Mouse (Mus musculus): ENCODE data around the gene Pros1. TPM values are rescaled to one million over a fixed set of nuclear protein-coding genes. Genes with fewer than 3 reads are reported as not detected.

The Pros1 gene
- polyA plus RNA-seq, 1 experiment: 9.5 TPM

- H3K4me1 ChIP-seq (ENCODE audit: control insufficient read depth, insufficient read depth, low read length): no peaks in the 10 kb centered on the region; the same call in 1 of the 2 replicates
- TF ChIP-seq POLR2A (IDR thresholded peaks at IDR 0.05; ENCODE audit: low read depth, low read length) (no peak), CTCF (conservative IDR thresholded peaks at IDR 0.05; ENCODE audit: insufficient read depth, insufficient read length, low read depth, low read length) (no peak)
- no peak overlapping the region for H3K4me3 ChIP-seq (ENCODE audit: insufficient read depth, low read depth, low read length)
- H3K27me3 ChIP-seq (replicated peaks; ENCODE audit: control insufficient read depth, insufficient read depth, low read length): no peaks in the 10 kb centered on the region
- 76% methylated on average over 6 of the region's 6 CpGs for WGBS
- no peak for DNase-seq
- no peaks in the 10 kb centered on the region for H3K36me3 ChIP-seq (ENCODE audit: control insufficient read depth, insufficient read depth, low read length)
- H3K27ac ChIP-seq (ENCODE audit: insufficient read depth, low read depth, low read length): no peak overlapping the region
Observed at GRCm38 (mm10) chr16:62861455-62861854, 7.3 kb downstream of the Pros1 start.

- 49% methylated on average over 5 of the region's 5 CpGs for WGBS
- no peak for TF ChIP-seq CTCF (conservative IDR thresholded peaks at IDR 0.05; ENCODE audit: insufficient read depth, insufficient read length, low read depth, low read length)
- TF ChIP-seq POLR2A (IDR thresholded peaks at IDR 0.05; ENCODE audit: low read depth, low read length): no peak
- Histone ChIP-seq H3K27ac (ENCODE audit: insufficient read depth, low read depth, low read length) (no peak overlapping the region), H3K36me3 (ENCODE audit: control insufficient read depth, insufficient read depth, low read length) (no peaks in the 10 kb centered on the region), H3K4me1 (ENCODE audit: control insufficient read depth, insufficient read depth, low read length) (no peaks in the 10 kb centered on the region), H3K4me3 (ENCODE audit: insufficient read depth, low read depth, low read length) (no peak overlapping the region), H3K27me3 (replicated peaks; ENCODE audit: control insufficient read depth, insufficient read depth, low read length) (no peaks in the 10 kb centered on the region)
- DNase-seq: no peak
Observed at GRCm38 (mm10) chr16:62872688-62873117, 18.6 kb downstream of the Pros1 start.

DNA sequence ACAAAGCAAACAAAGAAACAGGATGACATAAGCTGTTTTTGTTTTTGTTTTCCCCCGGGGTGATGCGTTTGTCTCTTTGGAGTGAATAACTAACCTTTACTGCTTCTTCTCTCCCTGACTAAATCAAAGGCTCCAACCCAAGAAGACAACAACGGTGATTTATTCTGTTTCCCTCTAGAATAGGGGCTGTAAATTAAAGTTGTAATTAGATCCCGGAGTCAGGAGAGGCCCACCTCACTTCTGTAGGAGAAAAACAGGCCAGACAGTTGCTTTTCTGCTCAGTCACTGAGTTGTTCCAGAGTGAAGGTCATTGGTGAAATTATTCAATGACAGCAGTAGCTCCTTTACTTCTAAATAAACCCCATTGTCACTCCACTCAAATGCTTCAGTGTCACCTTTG is 19.1 kb downstream of the Pros1 start:
- H3K4me1 ChIP-seq (ENCODE audit: control insufficient read depth, insufficient read depth, low read length): no peaks in the 10 kb centered on the region
- H3K27me3 ChIP-seq (replicated peaks; ENCODE audit: control insufficient read depth, insufficient read depth, low read length): no peaks in the 10 kb centered on the region
- no peak for TF ChIP-seq POLR2A (IDR thresholded peaks at IDR 0.05; ENCODE audit: low read depth, low read length)
- no peak for TF ChIP-seq CTCF (conservative IDR thresholded peaks at IDR 0.05; ENCODE audit: insufficient read depth, insufficient read length, low read depth, low read length)
- no peak overlapping the region for H3K27ac ChIP-seq (ENCODE audit: insufficient read depth, low read depth, low read length)
- H3K4me3 ChIP-seq (ENCODE audit: insufficient read depth, low read depth, low read length): no peak overlapping the region
- H3K36me3 ChIP-seq (ENCODE audit: control insufficient read depth, insufficient read depth, low read length): no peaks in the 10 kb centered on the region
- 19% methylated on average over 4 of the region's 4 CpGs for WGBS
- no peak for DNase-seq

- Histone ChIP-seq H3K27me3 (replicated peaks; ENCODE audit: control insufficient read depth, insufficient read depth, low read length) (no peaks in the 10 kb centered on the region), H3K4me3 (ENCODE audit: insufficient read depth, low read depth, low read length) (no peak overlapping the region), H3K27ac (ENCODE audit: insufficient read depth, low read depth, low read length) (no peak overlapping the region), H3K4me1 (ENCODE audit: control insufficient read depth, insufficient read depth, low read length) (no peaks in the 10 kb centered on the region), H3K36me3 (ENCODE audit: control insufficient read depth, insufficient read depth, low read length) (no peaks in the 10 kb centered on the region)
- DNase-seq: no peak
- TF ChIP-seq CTCF (conservative IDR thresholded peaks at IDR 0.05; ENCODE audit: insufficient read depth, insufficient read length, low read depth, low read length) (no peak), POLR2A (IDR thresholded peaks at IDR 0.05; ENCODE audit: low read depth, low read length) (no peak)
- WGBS: 41% methylated on average over 6 of the region's 6 CpGs
Observed at GRCm38 (mm10) chr16:62874065-62874464, 20.0 kb downstream of the Pros1 start.

GRCm38 (mm10) chr16:62895824-62896223 is 41.7 kb downstream of the Pros1 start:
- no peaks in the 10 kb centered on the region for H3K36me3 ChIP-seq (ENCODE audit: control insufficient read depth, insufficient read depth, low read length)
- no peak overlapping the region for H3K4me3 ChIP-seq (ENCODE audit: insufficient read depth, low read depth, low read length)
- no peaks in the 10 kb centered on the region for H3K4me1 ChIP-seq (ENCODE audit: control insufficient read depth, insufficient read depth, low read length)
- DNase-seq: no peak
- TF ChIP-seq POLR2A (IDR thresholded peaks at IDR 0.05; ENCODE audit: low read depth, low read length) (no peak), CTCF (conservative IDR thresholded peaks at IDR 0.05; ENCODE audit: insufficient read depth, insufficient read length, low read depth, low read length) (no peak)
- no peak overlapping the region for H3K27ac ChIP-seq (ENCODE audit: insufficient read depth, low read depth, low read length)
- H3K27me3 ChIP-seq (replicated peaks; ENCODE audit: control insufficient read depth, insufficient read depth, low read length): no peaks in the 10 kb centered on the region
- 89% methylated on average over 3 of the region's 3 CpGs for WGBS

GRCm38 (mm10) chr16:62911364-62911763 is 57.3 kb downstream of the Pros1 start:
- TF ChIP-seq POLR2A (IDR thresholded peaks at IDR 0.05; ENCODE audit: low read depth, low read length) (no peak), CTCF (conservative IDR thresholded peaks at IDR 0.05; ENCODE audit: insufficient read depth, insufficient read length, low read depth, low read length) (no peak)
- Histone ChIP-seq H3K4me3 (ENCODE audit: insufficient read depth, low read depth, low read length) (no peak overlapping the region), H3K27ac (ENCODE audit: insufficient read depth, low read depth, low read length) (no peak overlapping the region), H3K4me1 (ENCODE audit: control insufficient read depth, insufficient read depth, low read length) (no peaks in the 10 kb centered on the region), H3K36me3 (ENCODE audit: control insufficient read depth, insufficient read depth, low read length) (no peaks in the 10 kb centered on the region), H3K27me3 (replicated peaks; ENCODE audit: control insufficient read depth, insufficient read depth, low read length) (no peaks in the 10 kb centered on the region)
- DNase-seq: no peak
- 61% methylated on average over 1 of the region's 1 CpGs for WGBS

- Histone ChIP-seq H3K36me3 (ENCODE audit: control insufficient read depth, insufficient read depth, low read length) (no peaks in the 10 kb centered on the region), H3K27ac (ENCODE audit: insufficient read depth, low read depth, low read length) (no peak overlapping the region), H3K4me3 (ENCODE audit: insufficient read depth, low read depth, low read length) (no peak overlapping the region), H3K27me3 (replicated peaks; ENCODE audit: control insufficient read depth, insufficient read depth, low read length) (no peaks in the 10 kb centered on the region), H3K4me1 (ENCODE audit: control insufficient read depth, insufficient read depth, low read length) (no peaks in the 10 kb centered on the region)
- TF ChIP-seq CTCF (conservative IDR thresholded peaks at IDR 0.05; ENCODE audit: insufficient read depth, insufficient read length, low read depth, low read length): no peak
- TF ChIP-seq POLR2A (IDR thresholded peaks at IDR 0.05; ENCODE audit: low read depth, low read length): no peak
- 85% methylated on average over 2 of the region's 2 CpGs for WGBS
- no peak for DNase-seq
Observed at GRCm38 (mm10) chr16:62912246-62912645, 58.1 kb downstream of the Pros1 start.
